Mouse (Mus musculus) bone marrow macrophage, adult 2 months (primary cell): ENCODE measurements at regions not wholly inside any gene's neighbourhood (a gene's known extent, or its start where the extent isn't known, plus 50 kb on each side); places are given as distances from the start of the nearest gene placed in this dataset.

Experiments
- H3K27ac ChIP-seq: 2 replicates; pipeline ENCODE4 v1.5.1; 2012; ENCODE audit warnings: low read depth, low read length; ENCODE audit not compliant: insufficient read depth
- H3K4me1 ChIP-seq: 2 replicates; pipeline ENCODE4 v1.6.1; 2012; ENCODE audit warnings: low read length; ENCODE audit not compliant: control insufficient read depth, insufficient read depth
- H3K4me3 ChIP-seq: 2 replicates; pipeline ENCODE4 v1.5.1; 2012; ENCODE audit warnings: mild to moderate bottlenecking, low read length, moderate library complexity; ENCODE audit not compliant: insufficient read depth
- CTCF ChIP-seq: IDR thresholded peaks from 2 replicates; pipeline ENCODE4 v1.5.1; 2012; ENCODE audit warnings: low read depth, mild to moderate bottlenecking, low read length, moderate library complexity
- POLR2A ChIP-seq: IDR thresholded peaks from 2 replicates; pipeline ENCODE4 v1.6.1; 2012; ENCODE audit warnings: mild to moderate bottlenecking, low read depth, low read length, borderline replicate concordance

GRCm38 (mm10) chr2:169109044-169109443, 153.7 kb upstream of the Zfp64 start:
- TF ChIP-seq CTCF: no peak
- no peak for TF ChIP-seq POLR2A
- H3K4me3 ChIP-seq: no peak overlapping the region
- no peak overlapping the region for H3K27ac ChIP-seq
- H3K4me1 ChIP-seq: no peaks in the 10 kb centered on the region

DNA sequence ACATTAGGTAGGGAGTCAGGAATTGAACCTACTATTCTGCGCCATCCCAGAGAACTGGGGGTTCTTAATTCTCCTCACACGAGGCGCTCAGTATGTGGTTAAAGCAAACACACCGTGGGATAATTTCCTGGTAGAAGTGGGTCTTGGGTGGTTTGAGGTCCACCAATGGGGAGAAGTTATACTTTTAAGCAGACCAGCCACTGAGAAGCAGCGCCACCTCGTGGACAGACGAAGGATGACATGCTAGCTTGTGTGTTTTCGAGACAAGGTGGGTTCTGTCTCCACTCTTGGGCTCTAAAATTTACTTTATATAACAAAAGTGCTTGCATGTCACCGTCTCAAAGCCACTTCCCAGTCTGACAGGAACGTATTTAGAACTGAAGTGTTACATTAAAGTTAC, 152.7 kb upstream of the Zfp64 start:
- no peak overlapping the region for H3K27ac ChIP-seq
- TF ChIP-seq POLR2A (no peak), CTCF (no peak)
- H3K4me3 ChIP-seq: no peak overlapping the region
- no peaks in the 10 kb centered on the region for H3K4me1 ChIP-seq

GRCm38 (mm10) chr2:169101506-169102261, 146.3 kb upstream of the Zfp64 start:
- no peaks in the 10 kb centered on the region for H3K4me1 ChIP-seq
- TF ChIP-seq POLR2A (no peak), CTCF (no peak)
- no peak overlapping the region for H3K4me3 ChIP-seq
- no peak overlapping the region for H3K27ac ChIP-seq

DNA sequence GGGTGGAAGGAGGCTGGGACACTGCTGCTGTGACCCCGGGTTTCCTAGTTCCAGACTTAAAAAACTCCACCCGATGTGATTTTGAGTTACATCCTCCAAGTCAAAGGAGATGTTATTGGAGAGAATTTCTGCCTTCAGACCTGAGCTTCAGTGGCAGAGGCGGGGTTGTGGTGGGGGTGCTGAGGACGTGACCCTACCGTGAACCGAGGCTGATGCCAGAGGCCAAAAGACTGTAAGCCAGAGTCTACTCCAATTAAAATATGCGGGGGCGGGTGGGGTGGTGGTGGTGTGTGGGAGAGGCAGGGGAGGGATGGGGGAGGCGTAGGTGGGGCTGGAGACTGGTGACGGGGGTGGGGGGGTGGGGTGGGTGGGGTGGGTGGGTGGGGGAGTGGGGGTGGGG, 145.1 kb upstream of the Zfp64 start:
- TF ChIP-seq CTCF: no peak
- TF ChIP-seq POLR2A: no peak
- Histone ChIP-seq H3K27ac (no peak overlapping the region), H3K4me1 (no peaks in the 10 kb centered on the region), H3K4me3 (no peak overlapping the region)

DNA sequence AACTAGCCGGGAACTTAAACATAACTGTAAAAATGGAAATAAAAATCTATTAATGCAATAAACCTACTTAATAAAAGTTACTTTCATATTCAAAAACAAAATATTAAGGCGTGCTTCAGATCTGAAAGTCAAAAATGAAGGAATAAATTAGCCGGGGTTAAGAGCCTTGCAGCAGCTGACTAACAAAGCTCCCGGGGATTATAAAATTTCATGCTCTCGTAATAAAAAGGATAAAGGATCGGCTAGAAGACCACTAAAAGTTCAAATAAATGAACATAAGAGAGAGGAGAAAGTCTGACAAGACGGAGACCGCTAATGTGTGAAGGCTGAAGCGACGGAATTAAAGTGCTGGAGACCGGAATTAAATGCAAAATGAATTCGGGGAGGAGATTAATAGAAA, 144.3 kb upstream of the Zfp64 start:
- Histone ChIP-seq H3K27ac (no peak overlapping the region), H3K4me3 (no peak overlapping the region), H3K4me1 (no peaks in the 10 kb centered on the region)
- TF ChIP-seq CTCF (no peak), POLR2A (no peak)

DNA sequence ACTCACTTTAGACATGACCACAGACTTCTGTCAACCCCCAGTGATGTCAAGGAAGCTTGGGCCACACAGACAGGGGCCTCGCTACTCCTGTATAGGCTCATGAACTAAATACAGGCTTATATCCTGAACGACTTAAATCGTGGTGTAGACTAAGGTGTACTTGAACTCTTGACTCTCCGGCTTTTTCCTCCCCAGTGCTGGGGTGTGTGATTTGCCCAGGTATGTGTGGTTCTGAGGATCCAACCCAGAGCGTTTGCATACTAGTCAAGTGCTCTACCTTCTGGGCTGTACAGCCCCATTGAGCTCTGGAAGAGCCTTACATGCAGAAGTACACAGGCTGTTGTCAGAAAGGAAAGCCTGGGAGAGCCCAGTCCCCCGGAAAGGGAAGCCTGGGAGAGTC, 143.2 kb upstream of the Zfp64 start:
- Histone ChIP-seq H3K4me1 (no peaks in the 10 kb centered on the region), H3K27ac (no peak overlapping the region), H3K4me3 (no peak overlapping the region)
- no peak for TF ChIP-seq CTCF
- no peak for TF ChIP-seq POLR2A

DNA sequence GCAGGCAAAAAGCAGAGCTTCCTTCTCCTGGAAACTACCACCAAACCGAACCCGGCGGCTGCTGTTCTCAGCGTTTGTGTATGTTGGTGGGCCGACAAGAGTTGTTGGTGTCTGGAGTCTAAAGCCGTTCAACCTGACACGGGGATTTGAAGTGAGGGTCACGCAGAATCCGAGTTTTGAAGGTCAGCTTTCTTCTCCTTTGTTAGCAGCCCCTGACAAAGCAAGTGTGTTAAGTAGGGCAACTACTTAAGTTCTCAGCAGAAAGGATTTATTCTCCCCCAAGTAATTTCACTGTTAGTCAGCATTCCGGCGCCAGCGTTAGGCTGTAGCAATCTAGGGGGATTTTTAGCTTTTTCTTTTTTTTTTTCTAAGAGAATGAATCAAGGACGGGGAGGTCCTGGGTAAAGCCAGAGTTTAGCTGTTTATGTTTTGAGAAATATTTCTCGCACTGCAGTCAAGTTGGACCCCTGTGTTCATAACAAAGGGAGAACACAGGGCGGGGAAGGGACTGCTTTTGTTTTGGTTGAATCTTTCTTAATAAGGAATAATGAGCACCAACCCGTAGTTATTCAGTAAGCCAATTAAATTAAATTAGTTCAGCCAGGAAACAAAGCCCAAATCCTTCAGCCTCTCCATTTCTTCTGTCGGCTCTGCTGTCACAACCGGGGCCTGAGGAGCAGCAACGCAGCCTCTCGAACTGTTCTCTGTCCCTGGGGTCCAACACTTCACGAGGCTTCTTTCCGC, 138.8 kb upstream of the Zfp64 start:
- H3K4me3 ChIP-seq: no peak overlapping the region
- TF ChIP-seq CTCF: no peak
- no peak for TF ChIP-seq POLR2A
- H3K27ac ChIP-seq: no peak overlapping the region
- H3K4me1 ChIP-seq: no peaks in the 10 kb centered on the region

DNA sequence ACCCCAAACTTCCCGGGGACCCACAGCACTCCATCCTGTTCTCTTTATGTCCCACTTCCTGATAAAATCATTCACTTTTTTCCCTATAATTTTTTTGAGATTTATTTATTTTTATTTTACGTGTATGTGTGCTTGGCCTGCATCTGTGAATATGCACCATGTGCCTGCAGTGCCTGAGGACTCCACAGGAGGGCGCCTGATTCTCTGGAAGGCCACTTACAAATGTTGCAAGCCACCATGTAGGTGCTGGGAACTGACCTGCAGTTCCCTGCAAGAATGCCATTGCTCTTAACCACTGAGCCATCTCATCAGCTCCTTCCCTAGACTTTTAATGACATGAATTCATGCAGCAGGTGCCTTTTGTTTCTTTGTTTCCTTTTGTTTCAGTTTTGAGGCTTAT, 134.9 kb upstream of the Zfp64 start:
- H3K27ac ChIP-seq: no peak overlapping the region
- no peak for TF ChIP-seq POLR2A
- no peak for TF ChIP-seq CTCF
- H3K4me1 ChIP-seq: no peaks in the 10 kb centered on the region
- no peak overlapping the region for H3K4me3 ChIP-seq

DNA sequence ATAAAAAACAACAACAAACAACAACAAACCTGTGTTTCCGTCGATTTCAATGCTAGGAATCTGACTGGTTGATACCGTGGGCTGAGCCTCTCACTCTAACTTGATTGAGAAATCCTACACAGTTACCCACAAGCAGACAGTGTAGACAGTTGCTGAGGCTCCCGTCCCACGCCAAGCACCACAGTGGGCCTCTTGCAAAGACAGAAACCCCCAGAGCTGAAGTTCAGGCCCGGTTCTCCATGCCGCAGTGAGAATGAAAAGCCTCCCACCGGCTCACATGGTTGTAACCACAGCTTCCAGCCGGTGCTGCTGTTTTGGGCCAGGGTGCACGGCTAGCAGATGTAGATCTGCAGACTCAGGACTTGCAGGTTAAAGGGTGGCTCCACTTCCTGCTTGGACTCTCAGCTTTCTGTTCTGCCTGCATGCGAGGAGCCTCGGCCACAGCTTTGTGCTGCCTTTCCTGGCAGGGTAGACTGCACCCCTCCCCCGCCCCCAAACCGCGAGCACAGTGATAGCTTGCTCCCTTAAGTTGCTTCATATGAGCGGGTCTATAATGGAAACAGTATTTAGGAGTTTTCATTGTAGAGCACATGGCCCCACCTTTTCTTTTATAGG, 133.6 kb upstream of the Zfp64 start:
- Histone ChIP-seq H3K4me1 (no peaks in the 10 kb centered on the region), H3K4me3 (no peak overlapping the region), H3K27ac (no peak overlapping the region)
- TF ChIP-seq POLR2A: no peak
- TF ChIP-seq CTCF: no peak

GRCm38 (mm10) chr2:169088301-169088700, 132.9 kb upstream of the Zfp64 start:
- Histone ChIP-seq H3K27ac (no peak overlapping the region), H3K4me1 (no peaks in the 10 kb centered on the region), H3K4me3 (no peak overlapping the region)
- TF ChIP-seq POLR2A (no peak), CTCF (no peak)
